Mouse (Mus musculus) forebrain, postnatal 0 days (tissue): ENCODE data around the gene Cass4. TPM values are rescaled to one million over a fixed set of nuclear protein-coding genes. Genes with fewer than 3 reads are reported as not detected.

Source experiments
- ATAC-seq: fragments of 200-750 bp; cut with Nextera tagmentation; 2 replicates; pipeline ENCODE4 v1.8.0; 2017; ENCODE audit warnings: mild to moderate bottlenecking, moderate library complexity
- DNase-seq: peaks from one replicate; pipeline ENCODE4 v3.0.0-alpha.2; 2015
- H3K27ac ChIP-seq: fragments of 300-500 bp; sonication (generic); 2 replicates; pipeline ENCODE4 v1.5.1; 2014; ENCODE audit warnings: low read depth, mild to moderate bottlenecking, antibody characterized with exemption, low read length, moderate library complexity, mixed read lengths
- H3K27me3 ChIP-seq: fragments of 300-500 bp; sonication (generic); 2 replicates; pipeline ENCODE4 v1.6.1; 2014; ENCODE audit warnings: mild to moderate bottlenecking, low read length, mixed read lengths; ENCODE audit not compliant: insufficient read depth
- H3K36me3 ChIP-seq: fragments of 300-500 bp; sonication (generic); 2 replicates; pipeline ENCODE4 v1.6.1; 2014; ENCODE audit warnings: mild to moderate bottlenecking, moderate library complexity; ENCODE audit not compliant: insufficient read depth
- H3K4me1 ChIP-seq: fragments of 300-500 bp; sonication (generic); 2 replicates; pipeline ENCODE4 v1.6.1; 2014; ENCODE audit warnings: antibody characterized with exemption; ENCODE audit not compliant: insufficient read depth
- H3K4me2 ChIP-seq: fragments of 300-500 bp; sonication (generic); 2 replicates; pipeline ENCODE4 v1.6.1; 2014; ENCODE audit warnings: low read depth, mild to moderate bottlenecking, moderate library complexity
- H3K4me3 ChIP-seq: fragments of 300-500 bp; sonication (generic); 2 replicates; pipeline ENCODE4 v1.5.1; 2014; ENCODE audit warnings: low read depth, low read length, mixed read lengths
- H3K9ac ChIP-seq: fragments of 300-500 bp; sonication (generic); 2 replicates; pipeline ENCODE4 v1.6.1; 2014; ENCODE audit warnings: mild to moderate bottlenecking
- H3K9me3 ChIP-seq: fragments of 300-500 bp; sonication (generic); 2 replicates; pipeline ENCODE4 v1.6.1; 2016; ENCODE audit warnings: low read length
- CTCF ChIP-seq: sonication (generic); IDR thresholded peaks from 2 replicates; pipeline ENCODE4 v1.5.1; 2016; ENCODE audit warnings: antibody characterized with exemption, control low read depth, low read depth
- WGBS: fragments of 180-500 bp; shearing (Covaris S2); extraction: QIAGEN DNeasy Blood & Tissue Kit; methylation state at CpG from one replicate; pipeline ENCODE4 v1.1.7; 2014; 5-methylcytosine and 5-hydroxymethylcytosine counted together
- polyA plus RNA-seq: library from polyadenylated mRNA; unstranded; fragments of >200 nt; fragmentation: Nextera tagmentation; extraction: Ambion mirVana; gene quantifications from 2 replicates; pipeline ENCODE4 v1.2.1, GENCODE M21; 2015
- total RNA-seq: library from RNA; depleted of rRNA; stranded (reverse); fragments of >200 nt; gene quantifications from 2 replicates; pipeline ENCODE4 v1.2.3, GENCODE M21; 2014

Gene Cass4
- total and polyA plus RNA-seq, 2 experiments from 2014 or later, result 0.12 to 0.24 TPM

DNA sequence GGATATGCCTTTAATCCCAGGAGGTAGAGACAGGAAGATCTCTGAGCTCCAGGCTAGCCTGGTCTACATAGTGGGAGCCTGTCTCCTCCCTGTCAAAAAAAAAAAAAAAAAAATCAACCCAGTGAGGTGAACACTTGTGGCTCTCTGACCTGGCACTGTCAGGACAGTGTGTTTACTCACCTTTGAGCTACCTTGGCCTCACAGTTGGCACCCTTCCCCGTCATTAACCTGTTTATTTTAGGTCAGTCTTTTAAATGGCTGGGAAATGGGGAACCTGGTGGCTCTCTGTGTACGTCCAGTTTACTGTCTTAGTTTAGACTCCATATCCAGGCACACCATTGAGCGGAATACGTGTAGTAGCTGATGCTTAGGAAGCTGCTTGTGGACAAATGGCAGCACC, 58.4 kb downstream of the Cass4 start:
- no peak overlapping the region for H3K27ac ChIP-seq
- H3K36me3 ChIP-seq, result peaks cover 67% of the 10 kb centered on the region
- 93% methylated on average over 4 of the region's 4 CpGs for WGBS
- no peak for TF ChIP-seq CTCF
- ATAC-seq, result no peak
- no peaks in the 10 kb centered on the region for H3K4me1 ChIP-seq
- H3K4me3 ChIP-seq, result no peak overlapping the region
- no peaks in the 10 kb centered on the region for H3K9me3 ChIP-seq
- no peak overlapping the region for H3K4me2 ChIP-seq
- DNase-seq, result no peak
- no peak overlapping the region for H3K9ac ChIP-seq
- no peaks in the 10 kb centered on the region for H3K27me3 ChIP-seq

DNA sequence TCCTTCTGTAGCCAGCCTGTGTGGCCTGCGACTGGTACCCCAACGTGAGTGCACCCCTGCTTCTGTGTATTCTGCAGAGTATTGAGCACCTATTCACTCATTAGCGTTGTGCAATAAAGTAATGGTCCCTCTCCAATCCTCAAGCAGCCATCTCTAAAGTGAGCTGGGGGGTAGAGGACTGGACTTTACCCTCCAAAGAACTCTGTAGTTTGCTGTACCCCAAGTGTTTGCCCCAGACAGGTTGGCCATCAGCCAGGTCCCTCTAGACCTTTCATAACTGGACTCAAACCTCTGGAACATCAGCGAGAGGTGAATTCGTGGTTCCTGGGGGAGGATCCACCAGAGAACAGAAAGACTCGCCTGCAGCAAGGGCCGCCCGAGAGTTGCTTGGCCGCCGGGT, 58.9 kb downstream of the Cass4 start:
- ATAC-seq (no peak), DNase-seq (no peak)
- no peak overlapping the region for H3K27ac ChIP-seq
- no peaks in the 10 kb centered on the region for H3K27me3 ChIP-seq
- 97% methylated on average over 10 of the region's 10 CpGs for WGBS
- H3K4me3 ChIP-seq, result no peak overlapping the region
- peaks cover 67% of the 10 kb centered on the region for H3K36me3 ChIP-seq
- TF ChIP-seq CTCF, result no peak
- H3K4me1 ChIP-seq, result no peaks in the 10 kb centered on the region
- no peak overlapping the region for H3K9ac ChIP-seq
- no peak overlapping the region for H3K4me2 ChIP-seq
- H3K9me3 ChIP-seq, result no peaks in the 10 kb centered on the region

DNA sequence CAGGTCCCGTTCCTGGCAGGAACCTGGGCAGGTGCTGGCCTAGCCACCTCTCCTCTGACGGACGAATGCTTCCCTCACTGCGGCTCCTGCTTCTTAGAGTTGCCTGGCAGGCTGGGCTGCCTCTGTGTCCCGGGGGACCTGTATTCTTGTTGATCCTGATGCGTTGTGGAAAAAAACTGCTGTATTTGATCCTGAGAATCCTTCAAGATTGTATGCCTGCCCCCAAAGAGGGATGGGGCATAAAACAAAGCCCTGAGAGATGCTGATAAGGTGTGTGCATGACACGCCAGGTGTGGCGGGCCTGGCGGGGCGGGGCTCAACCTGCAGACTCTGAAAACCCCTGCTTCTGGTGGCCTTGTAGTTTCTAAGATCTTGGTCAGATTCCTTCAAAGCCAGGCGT, 64.9 kb downstream of the Cass4 start, which contains the start of gene Gcnt7:
Gene Gcnt7, minus strand, starts transcription at position 101 of the 400 bp plus-strand sequence.
- Histone ChIP-seq H3K4me3 (no peak within 1 kb of the TSS), H3K27ac (no peak within 1 kb of the TSS), H3K36me3 (peaks cover 23% of the 10 kb centered on the region), H3K9ac (no peak within 1 kb of the TSS), H3K9me3 (no peaks in the 10 kb centered on the region), H3K4me1 (no peaks in the 10 kb centered on the region), H3K27me3 (no peaks in the 10 kb centered on the region), H3K4me2 (no peak within 1 kb of the TSS)
- ATAC-seq (no peak), DNase-seq (no peak)
- no peak for TF ChIP-seq CTCF
- WGBS, result 90% methylated on average over 11 of the region's 11 CpGs

DNA sequence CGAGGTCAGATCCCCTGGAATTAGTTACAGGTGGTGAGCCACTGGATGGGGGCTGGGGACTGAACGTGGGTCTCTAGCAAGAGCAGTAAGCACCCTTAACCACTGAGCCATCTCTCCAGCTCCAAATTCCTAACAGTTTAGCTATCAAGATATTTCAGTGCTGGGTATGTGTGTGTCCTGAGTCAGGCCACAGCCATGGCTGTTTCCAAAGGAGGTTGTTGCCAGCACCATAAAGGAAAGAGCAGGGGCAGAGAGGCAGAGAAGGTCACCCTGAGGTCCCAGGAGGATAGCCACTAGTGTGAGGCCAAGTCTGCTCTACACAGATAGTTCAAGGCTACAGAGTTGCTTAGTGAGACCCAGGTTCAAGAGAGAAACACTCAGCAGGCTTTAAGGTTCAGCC, 67.1 kb downstream of the Cass4 start:
- TF ChIP-seq CTCF, result no peak
- DNase-seq (no peak), ATAC-seq (no peak)
- Histone ChIP-seq H3K27me3 (no peaks in the 10 kb centered on the region), H3K27ac (no peak overlapping the region), H3K4me2 (no peak overlapping the region), H3K9ac (no peak overlapping the region), H3K36me3 (peaks cover 41% of the 10 kb centered on the region), H3K9me3 (no peaks in the 10 kb centered on the region), H3K4me3 (no peak overlapping the region), H3K4me1 (no peaks in the 10 kb centered on the region)
- WGBS, result 91% methylated on average over 2 of the region's 2 CpGs

DNA sequence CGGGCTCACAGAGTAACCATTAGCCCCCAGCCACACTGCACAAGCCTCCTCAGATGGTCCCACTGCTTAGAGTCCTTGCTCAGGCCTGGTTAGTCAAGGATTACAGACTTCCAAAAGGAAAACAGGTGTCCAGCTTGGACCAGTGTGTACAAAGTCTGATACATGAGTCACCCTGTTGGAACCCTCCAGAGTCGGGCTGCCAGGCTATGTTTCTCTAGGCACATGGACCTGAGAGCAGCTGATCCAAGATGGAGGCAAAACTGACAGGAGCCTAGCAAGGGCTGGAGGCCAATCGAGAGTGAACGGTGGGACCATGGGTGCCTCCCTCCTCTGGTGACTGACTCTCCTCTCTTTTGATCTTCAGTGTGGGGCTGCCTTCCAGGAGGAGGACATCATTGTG, 69.2 kb downstream of the Cass4 start:
- H3K4me3 ChIP-seq, result no peak overlapping the region
- no peak for TF ChIP-seq CTCF
- ATAC-seq, result no peak
- H3K9ac ChIP-seq, result no peak overlapping the region
- no peaks in the 10 kb centered on the region for H3K9me3 ChIP-seq
- no peaks in the 10 kb centered on the region for H3K4me1 ChIP-seq
- H3K27ac ChIP-seq, result no peak overlapping the region
- H3K4me2 ChIP-seq, result no peak overlapping the region
- 91% methylated on average over 4 of the region's 4 CpGs for WGBS
- H3K27me3 ChIP-seq, result no peaks in the 10 kb centered on the region
- no peak for DNase-seq
- H3K36me3 ChIP-seq, result peaks cover 55% of the 10 kb centered on the region

DNA sequence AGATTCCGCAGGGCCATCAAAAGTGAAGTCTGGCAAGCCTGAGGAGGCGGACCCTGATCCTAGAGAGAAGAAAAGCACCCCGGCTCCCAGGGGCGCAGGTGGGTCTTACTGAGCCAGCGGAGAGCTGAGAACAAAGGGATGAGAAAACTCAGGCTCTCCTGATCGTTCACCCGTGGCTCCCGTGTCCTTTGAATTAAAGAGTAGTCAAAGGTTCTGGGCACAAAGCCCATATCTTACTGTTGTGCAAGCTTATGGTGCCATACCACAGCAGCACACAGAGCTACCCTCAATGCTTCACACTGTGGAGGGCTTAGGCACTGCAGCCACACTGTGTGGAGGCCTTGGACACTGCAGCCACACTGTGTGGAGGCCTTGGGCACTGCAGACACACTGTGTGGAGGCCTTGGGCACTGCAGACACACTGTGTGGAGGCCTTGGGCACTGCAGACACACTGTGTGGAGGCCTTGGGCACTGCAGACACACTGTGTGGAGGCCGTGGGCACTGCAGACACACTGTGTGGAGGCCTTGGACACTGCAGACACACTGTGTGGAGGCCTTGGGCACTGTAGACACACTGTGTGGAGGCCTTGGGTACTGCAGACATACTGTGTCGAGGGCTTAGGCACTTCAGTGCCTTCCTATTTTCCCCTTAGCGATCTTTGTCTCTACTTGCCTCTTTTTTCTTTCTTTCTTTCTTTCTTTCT, 73.0 kb downstream of the Cass4 start:
- 0 out of 2 replicates have a peak overlapping the region, but pooled peaks have one; percentile 2 for H3K9ac ChIP-seq
- WGBS, result 68% methylated on average over 11 of the region's 11 CpGs
- ATAC-seq (no peak), DNase-seq (no peak)
- no peaks in the 10 kb centered on the region for H3K4me1 ChIP-seq
- H3K4me3 ChIP-seq, result no peak overlapping the region
- H3K9me3 ChIP-seq, result no peaks in the 10 kb centered on the region
- no peaks in the 10 kb centered on the region for H3K27me3 ChIP-seq
- TF ChIP-seq CTCF, result peak; percentile 17; the same call in 1 of the 2 replicates
- H3K4me2 ChIP-seq, result no peak overlapping the region
- H3K27ac ChIP-seq, result no peak overlapping the region
- peaks cover 72% of the 10 kb centered on the region for H3K36me3 ChIP-seq

DNA sequence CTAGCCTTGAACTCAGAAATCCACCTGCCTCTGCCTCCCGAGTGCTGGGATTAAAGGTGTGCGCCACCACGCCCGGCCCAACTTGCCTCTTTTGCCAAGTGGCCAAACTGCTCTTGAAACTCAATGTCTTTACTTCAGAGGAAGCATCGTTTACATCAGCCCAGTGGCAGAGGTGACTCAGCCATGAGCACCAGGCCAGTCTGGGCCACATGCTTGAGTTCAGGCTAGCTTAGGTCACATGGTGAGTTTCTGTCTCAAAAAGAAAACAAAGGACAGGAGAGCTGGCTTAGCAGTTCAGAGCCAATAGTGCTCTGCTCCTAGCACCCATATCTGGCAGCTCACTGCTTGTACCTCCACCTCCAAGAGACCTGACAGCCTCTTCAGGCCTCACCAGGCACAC, 73.6 kb downstream of the Cass4 start:
- no peak for TF ChIP-seq CTCF
- Histone ChIP-seq H3K4me3 (no peak overlapping the region), H3K27ac (no peak overlapping the region)

More for the DNA sequence above, 73.6 kb downstream of the Cass4 start:
- DNase-seq (no peak), ATAC-seq (no peak)
- H3K4me1 ChIP-seq, result no peaks in the 10 kb centered on the region
- H3K27me3 ChIP-seq, result no peaks in the 10 kb centered on the region
- WGBS, result 94% methylated on average over 5 of the region's 5 CpGs
- no peak overlapping the region for H3K4me2 ChIP-seq
- no peaks in the 10 kb centered on the region for H3K9me3 ChIP-seq
- no peak overlapping the region for H3K9ac ChIP-seq
- peaks cover 72% of the 10 kb centered on the region for H3K36me3 ChIP-seq
